Mouse (Mus musculus) hematopoietic stem cell, adult 5-6 weeks (primary cell): ENCODE measurements around the gene Zfp39. TPM values are rescaled to one million over a fixed set of nuclear protein-coding genes. Genes with fewer than 3 reads are reported as not detected.
"Not testable (repeated sequence)": the region's sequence is repeated elsewhere in the genome, so short reads cannot be mapped to it uniquely, and the experiment has no call there.

Experiments used
- ATAC-seq, 2 experiments: fragments of 125-278 bp in 1 of 2; replicated peaks in 1 of 2; 2 replicates each; pipeline ENCODE4 v1.8.0; 2016 to 2017; ENCODE audit warnings: inconsistent platforms in 2 of 2, mild to moderate bottlenecking in 2 of 2, moderate number of reproducible peaks in 2 of 2, low read depth in 1 of 2, moderate TSS enrichment in 1 of 2; ENCODE audit not compliant: low FRiP score in 2 of 2, poor library complexity in 2 of 2, severe bottlenecking in 2 of 2, insufficient read depth in 1 of 2, low TSS enrichment in 1 of 2
- total RNA-seq: library from RNA; stranded (forward); fragments of 172-1452, 232-1000 nt; gene quantifications from 2 replicates; pipeline ENCODE4 v1.2.3, GENCODE M21; 2017

Gene Zfp39
- total RNA-seq, 1 experiment from 2014 or later = 7.3 TPM

DNA sequence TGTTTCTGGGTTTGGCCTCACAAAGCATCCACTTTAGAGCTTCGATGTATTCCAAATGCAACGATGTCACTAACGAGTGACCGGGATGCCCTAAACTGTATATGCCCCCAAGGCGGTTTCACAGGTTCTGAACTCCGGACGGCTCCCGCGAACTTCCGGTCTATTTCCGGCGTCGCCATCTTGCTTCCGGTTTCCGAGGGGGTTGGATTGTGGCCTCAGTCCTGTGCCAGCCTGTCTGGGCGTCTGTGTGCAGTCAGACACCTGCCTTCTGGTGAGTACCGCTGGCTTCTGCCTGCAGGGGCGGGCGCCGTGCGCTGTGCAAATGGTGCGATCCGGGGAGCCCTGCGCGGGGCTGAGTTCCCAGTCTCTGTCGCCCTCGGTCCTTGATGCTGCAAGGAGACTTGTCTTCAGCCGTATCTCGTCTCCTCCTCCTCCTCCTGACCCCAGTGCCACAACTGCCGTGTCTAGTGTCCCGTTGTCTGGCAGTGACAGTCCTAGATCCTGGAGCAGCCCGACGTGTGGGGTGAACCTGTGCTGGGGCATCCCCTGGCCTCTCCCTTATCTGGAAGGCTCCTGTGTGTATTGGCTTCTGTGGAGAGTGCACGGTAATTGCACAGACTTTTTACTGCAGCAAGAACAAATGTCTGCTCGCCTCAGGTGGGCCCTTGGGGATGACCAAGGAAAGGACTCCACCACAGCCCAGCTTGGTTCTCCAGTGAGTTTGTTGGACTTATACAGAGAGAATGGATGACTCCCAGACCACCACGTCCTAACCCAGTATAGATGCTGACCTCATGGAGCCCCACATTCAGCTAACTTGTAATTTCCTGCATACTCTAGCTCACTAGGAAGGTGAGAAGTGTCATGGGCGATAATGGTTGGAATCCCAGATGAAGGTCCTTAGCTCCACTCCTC is 36.7 kb downstream of the Zfp39 start, which contains the start of gene 2810021J22Rik:
2810021J22Rik (plus strand) TSS at position 178 of the 915 bp plus-strand sequence.
- ATAC-seq = peak; percentile 92 to 96

DNA sequence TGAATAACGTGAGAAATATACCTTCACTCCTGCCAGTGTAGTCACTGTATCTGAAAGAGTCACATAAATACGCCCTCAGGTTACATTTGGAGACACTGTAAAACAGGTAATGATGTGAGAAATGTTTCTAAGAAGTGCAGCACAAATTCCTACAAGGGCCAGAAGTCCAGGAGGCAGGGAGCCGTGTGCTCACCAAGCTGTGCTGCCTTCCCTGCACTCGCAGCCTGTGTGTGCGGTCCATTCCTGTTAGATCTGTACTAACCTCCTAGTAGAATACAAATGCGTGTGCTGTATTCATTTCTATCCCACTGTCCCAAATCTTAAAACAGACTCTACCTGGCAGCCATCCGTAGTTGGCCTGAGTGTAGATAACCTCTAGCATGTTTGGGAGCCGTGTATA is 43.3 kb downstream of the Zfp39 start:
- no peak for ATAC-seq

GRCm38 (mm10) chr11:58849731-58850130 is 54.3 kb downstream of the Zfp39 start:
- ATAC-seq = no peak

- ATAC-seq = peak in 1 of 2 experiments; percentile 29; a peak in 2 of 4 replicates
These were observed 56.4 kb downstream of the Zfp39 start for GRCm38 (mm10) chr11:58847636-58848035.

- peak; percentile 98 to 99 for ATAC-seq
These were observed 57.0 kb downstream of the Zfp39 start, which contains the start of gene Gm12258 for GRCm38 (mm10) chr11:58846919-58847461. Gene Gm12258 (plus strand): TSS chr11:58847158.

DNA sequence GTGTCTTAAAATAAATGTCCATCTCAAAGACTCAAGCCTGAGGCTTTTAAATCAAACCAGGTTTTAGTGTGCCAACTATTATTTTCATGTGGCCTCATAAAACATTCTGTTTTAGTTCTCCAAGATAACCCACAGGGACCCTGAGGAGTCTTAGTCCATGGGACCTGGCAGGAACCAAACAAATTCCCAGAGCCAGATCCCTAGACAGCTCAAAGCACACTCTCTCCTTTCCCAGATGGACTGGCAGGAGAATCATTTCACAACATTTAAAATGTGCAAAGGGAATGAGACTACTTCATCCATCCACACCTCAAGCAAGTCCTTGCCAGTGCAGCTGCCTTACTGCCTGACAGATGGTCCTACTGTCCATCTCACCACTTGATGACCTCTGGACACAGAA is 65.1 kb downstream of the Zfp39 start, which contains the start of gene Olfr311:
Olfr311 (plus strand) TSS at position 301 of the 400 bp plus-strand sequence.
- ATAC-seq = not testable (repeated sequence)

Other genes with a start within 250 kb of the Zfp39 start
- gene Olfr322, start 245.4 kb downstream of the Zfp39 start, total RNA-seq = not detected in 2 replicates
- not detected in 2 replicates for gene Olfr320, start 223.1 kb downstream of the Zfp39 start, total RNA-seq
- gene Olfr319, start 205.1 kb downstream of the Zfp39 start, total RNA-seq = not detected in 2 replicates
- gene Olfr318, start 180.2 kb downstream of the Zfp39 start, total RNA-seq = not detected in 2 replicates
- gene Olfr317, start 165.0 kb downstream of the Zfp39 start, total RNA-seq = not detected in 2 replicates
- not detected in 2 replicates for gene Olfr316, start 151.5 kb downstream of the Zfp39 start, total RNA-seq
- not detected in 2 replicates for gene Olfr315, start 131.0 kb downstream of the Zfp39 start, total RNA-seq
- gene Olfr314, start 121.3 kb downstream of the Zfp39 start, total RNA-seq = not detected in 2 replicates
- gene Fam183b, start 102.3 kb downstream of the Zfp39 start, total RNA-seq = not detected in 2 replicates
- not detected in 2 replicates for gene Olfr313, start 89.2 kb downstream of the Zfp39 start, total RNA-seq
- not detected in 2 replicates for gene Olfr312, start 75.0 kb downstream of the Zfp39 start, total RNA-seq
- gene Olfr311, start 65.0 kb downstream of the Zfp39 start, total RNA-seq = not detected in 2 replicates
- gene Gm12258, start 57.1 kb downstream of the Zfp39 start, total RNA-seq = 2.5 and 7.9 TPM in 2 replicates
- gene 2810021J22Rik, start 37.0 kb downstream of the Zfp39 start, total RNA-seq = 1.7 and 1.9 TPM in 2 replicates
- 0.50 and 4.1 TPM in 2 replicates for gene Btnl10, start 13.7 kb upstream of the Zfp39 start, total RNA-seq
- 82.1 and 83.1 TPM in 2 replicates for gene Rnf187, start 34.7 kb upstream of the Zfp39 start, total RNA-seq
- gene Hist3h2ba, start 44.7 kb upstream of the Zfp39 start, total RNA-seq = 2.0 and 4.1 TPM in 2 replicates
- 146 and 162 TPM in 2 replicates for gene Hist3h2a, start 50.5 kb upstream of the Zfp39 start, total RNA-seq
- gene Trim17, start 50.5 kb upstream of the Zfp39 start, total RNA-seq = not detected in 2 replicates
- gene Trim11, start 73.9 kb upstream of the Zfp39 start, total RNA-seq = 21.0 and 27.6 TPM in 2 replicates
- gene Obscn, start 232.2 kb upstream of the Zfp39 start, total RNA-seq = 0.10 and 0.38 TPM in 2 replicates